Comparison of ENCODE assay signal across 17 mouse cellular contexts in the genomic region with DNA sequence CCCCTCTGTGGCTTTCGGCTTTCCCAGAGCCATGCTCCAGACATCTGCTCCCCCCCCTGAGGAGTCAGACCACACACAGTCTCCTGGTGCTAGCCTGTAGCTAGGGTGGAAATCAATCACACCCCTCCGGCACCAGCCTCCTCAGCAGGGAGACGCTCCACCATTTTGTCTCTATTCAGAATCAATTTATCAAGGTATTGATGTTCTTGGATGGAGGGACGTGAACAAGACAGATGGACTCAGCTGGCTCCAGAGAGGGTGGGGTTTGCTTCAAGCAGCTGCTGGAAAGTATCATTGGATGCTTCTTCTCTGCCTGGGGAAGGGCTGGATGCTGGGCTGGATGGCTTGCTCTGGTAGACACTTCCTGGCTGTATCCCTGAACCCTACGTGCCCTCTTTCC.
DNase-seq lines count a peak whose midpoint lies in the region; ATAC-seq lines count a peak whose summit lies in the region.
"Had no signal": no experiment of that assay in that cellular context is flagged by ENCODE, and none has a peak within 500 bp of the region (broad histone marks: within the 10 kb centered on the region; RNA-seq: fewer than 3 reads in every experiment).

No protein-coding gene starts in this region.

- intact Hi-C loops in heart, postnatal 25 days (cut with DNase I): no loop called here

- peak; percentile 11 for DNase-seq in lung, postnatal 10 days
- DNase-seq in lung, postnatal 36 days: no peak
- peak; percentile 63 for DNase-seq in embryo, embryonic 10 days (ENCODE audit: low spot score)
- no peak for DNase-seq in hindbrain, embryonic 14.5 days (ENCODE audit: low spot score)
- no peak for DNase-seq in layer of hippocampus, adult 9-10 months (ENCODE audit: low spot score)
- no peak for DNase-seq in heart, postnatal 25 days (ENCODE audit: low spot score)
- DNase-seq in forebrain, embryonic 10.5 days (ENCODE audit: extremely low spot score, low spot score): no peak
- DNase-seq: cerebellum, adult 18-20 months; gastrocnemius, postnatal 10 days; kidney, postnatal 14 days had no signal

- no peak overlapping the region for H3K4me3 ChIP-seq in hindbrain, embryonic 14.5 days (replicated peaks; ENCODE audit: low read length)
- H3K4me3 ChIP-seq in neural tube, embryonic 14.5 days (ENCODE audit: low read depth, low read length): no peak overlapping the region
- H3K4me3 ChIP-seq in forebrain, embryonic 10.5 days: no peak overlapping the region
- H3K4me3 ChIP-seq: embryonic facial prominence, embryonic 12.5 days; forebrain, embryonic 13.5 days; myocyte had no signal

- H3K4me2 ChIP-seq in hindbrain, embryonic 14.5 days (replicated peaks): no peak overlapping the region
- no peak overlapping the region for H3K4me2 ChIP-seq in neural tube, embryonic 14.5 days (ENCODE audit: low read depth, low read length)
- H3K4me2 ChIP-seq: embryonic facial prominence, embryonic 12.5 days; forebrain, embryonic 13.5 days; liver, embryonic 11.5 days had no signal

- H3K9ac ChIP-seq in hindbrain, embryonic 14.5 days: no peak overlapping the region
- no peak overlapping the region for H3K9ac ChIP-seq in neural tube, embryonic 14.5 days (replicated peaks; ENCODE audit: low read depth, low read length)
- H3K9ac ChIP-seq: embryonic facial prominence, embryonic 12.5 days; forebrain, embryonic 13.5 days had no signal

- no peak overlapping the region for H3K27ac ChIP-seq in hindbrain, embryonic 14.5 days
- no peak overlapping the region for H3K27ac ChIP-seq in neural tube, embryonic 14.5 days (ENCODE audit: low read depth, low read length)
- no peak overlapping the region for H3K27ac ChIP-seq in forebrain, embryonic 10.5 days
- H3K27ac ChIP-seq: embryonic facial prominence, embryonic 12.5 days; forebrain, embryonic 13.5 days; macrophage had no signal

- H3K9me3 ChIP-seq in hindbrain, embryonic 14.5 days (ENCODE audit: control insufficient read depth, low read length): no peaks in the 10 kb centered on the region
- H3K9me3 ChIP-seq in neural tube, embryonic 14.5 days (ENCODE audit: control insufficient read depth, low read length): no peaks in the 10 kb centered on the region
- no peaks in the 10 kb centered on the region for H3K9me3 ChIP-seq in forebrain, embryonic 10.5 days
- H3K9me3 ChIP-seq: embryonic facial prominence, embryonic 12.5 days; forebrain, embryonic 13.5 days had no signal

- no peaks in the 10 kb centered on the region for H3K27me3 ChIP-seq in hindbrain, embryonic 14.5 days (ENCODE audit: control insufficient read depth, insufficient read depth, low read length)
- H3K27me3 ChIP-seq in neural tube, embryonic 14.5 days (ENCODE audit: control insufficient read depth, insufficient read depth, low read length): no peaks in the 10 kb centered on the region
- no peaks in the 10 kb centered on the region for H3K27me3 ChIP-seq in forebrain, embryonic 10.5 days (ENCODE audit: poor library complexity, severe bottlenecking)
- H3K27me3 ChIP-seq: embryonic facial prominence, embryonic 12.5 days; forebrain, embryonic 13.5 days had no signal

- 0 out of 2 replicates have a peak, but pooled peaks have one; percentile 40 for ATAC-seq in hindbrain, embryonic 14.5 days (ENCODE audit: low FRiP score)
- 0 out of 2 replicates have a peak, but pooled peaks have one; percentile 15 for ATAC-seq in neural tube, embryonic 14.5 days (ENCODE audit: low read depth)
- ATAC-seq: CD4-positive, CD25-positive, alpha-beta regulatory T cell, adult 4 months; forebrain, embryonic 13.5 days had no signal

- no peaks in the 10 kb centered on the region for H3K36me3 ChIP-seq in hindbrain, embryonic 14.5 days (replicated peaks; ENCODE audit: control insufficient read depth, insufficient read depth)
- no peaks in the 10 kb centered on the region for H3K36me3 ChIP-seq in neural tube, embryonic 14.5 days (ENCODE audit: control insufficient read depth, insufficient read depth, low read length)
- H3K36me3 ChIP-seq in forebrain, embryonic 10.5 days (replicated peaks): no peaks in the 10 kb centered on the region
- H3K36me3 ChIP-seq: embryonic facial prominence, embryonic 12.5 days had no signal

- peaks cover 19% of the 10 kb centered on the region for H3K4me1 ChIP-seq in hindbrain, embryonic 14.5 days (replicated peaks; ENCODE audit: control insufficient read depth, insufficient read depth, low read length)
- H3K4me1 ChIP-seq in neural tube, embryonic 14.5 days (ENCODE audit: control insufficient read depth, insufficient read depth, low read length): 0 out of 2 replicates have a peak, but pooled peaks cover 3% of the 10 kb centered on the region
- H3K4me1 ChIP-seq in forebrain, embryonic 10.5 days: peaks cover 26% of the 10 kb centered on the region

- 16% methylated on average over 5 of the region's 5 CpGs for WGBS in hindbrain, embryonic 14.5 days
- WGBS in neural tube, embryonic 14.5 days: 23% methylated on average over 5 of the region's 5 CpGs
- WGBS in forebrain, embryonic 10.5 days: 60% methylated on average over 5 of the region's 5 CpGs

Comparison
In these comparisons a context has a peak if more than half of its experiments do, and no peak if none do; other contexts are left out.
1. DNase-seq: peak in lung, postnatal 10 days (single experiment) and embryo, embryonic 10 days (single experiment); none in lung, postnatal 36 days (single experiment), hindbrain, embryonic 14.5 days (single experiment), layer of hippocampus, adult 9-10 months (single experiment), heart, postnatal 25 days (single experiment) and forebrain, embryonic 10.5 days (single experiment).